Mouse (Mus musculus): ENCODE results near the gene Phpt1. TPM values are rescaled to one million over a fixed set of nuclear protein-coding genes. Genes with fewer than 3 reads are reported as not detected.

The Phpt1 gene
- polyA plus RNA-seq (2015; fragmentation: Illumina TruSeq; extraction: RNeasy Lipid Tissue Mini Kit (QIAGEN cat#74804); ENCODE audit: insufficient read depth, low replicate concordance): 21.0 TPM

GRCm38 (mm10) chr2:25574579-25575431 is at the start of gene Phpt1, which contains the start of gene Mamdc4:
TSS of gene Phpt1 (minus strand) at chr2:25575224.
TSS of gene Mamdc4 (minus strand) at chr2:25574845.

GRCm38 (mm10) chr2:25621229-25622200 is 46.5 kb upstream of the Phpt1 start, which contains the start of gene Tmem141:
TSS of gene Tmem141 (minus strand) at chr2:25622005.

GRCm38 (mm10) chr2:25617578-25617977 is 42.6 kb upstream of the Phpt1 start, which contains the start of gene Ccdc183:
TSS of gene Ccdc183 (minus strand) at chr2:25617678.

GRCm38 (mm10) chr2:25607761-25608622 is 33.0 kb upstream of the Phpt1 start, which contains the start of gene Rabl6:
TSS of gene Rabl6 (minus strand) at chr2:25608521.

GRCm38 (mm10) chr2:25581294-25581864 is 6.4 kb upstream of the Phpt1 start, which contains the start of gene Ajm1:
TSS of gene Ajm1 (minus strand) at chr2:25581757.

GRCm38 (mm10) chr2:25557221-25557963 is 17.6 kb downstream of the Phpt1 start, which contains the start of gene Edf1:
TSS of gene Edf1 (plus strand) at chr2:25557847.

GRCm38 (mm10) chr2:25546811-25547491 is 28.1 kb downstream of the Phpt1 start, which contains the start of gene Traf2:
TSS of gene Traf2 (minus strand) at chr2:25546940.

Other genes with a start within 250 kb of the Phpt1 start
- 62.7 TPM for gene Man1b1, start 242.9 kb downstream of the Phpt1 start, polyA plus RNA-seq (2015; fragmentation: Illumina TruSeq; extraction: RNeasy Lipid Tissue Mini Kit (QIAGEN cat#74804); ENCODE audit: insufficient read depth, low replicate concordance)
- gene Dpp7, start 218.9 kb downstream of the Phpt1 start, polyA plus RNA-seq (2015; fragmentation: Illumina TruSeq; extraction: RNeasy Lipid Tissue Mini Kit (QIAGEN cat#74804); ENCODE audit: insufficient read depth, low replicate concordance): 30.6 TPM
- gene Uap1l1, start 209.5 kb downstream of the Phpt1 start, polyA plus RNA-seq (2015; fragmentation: Illumina TruSeq; extraction: RNeasy Lipid Tissue Mini Kit (QIAGEN cat#74804); ENCODE audit: insufficient read depth, low replicate concordance): 14.4 TPM
- 0.75 TPM for gene Sapcd2, start 202.9 kb downstream of the Phpt1 start, polyA plus RNA-seq (2015; fragmentation: Illumina TruSeq; extraction: RNeasy Lipid Tissue Mini Kit (QIAGEN cat#74804); ENCODE audit: insufficient read depth, low replicate concordance)
- 1.2 TPM for gene Entpd2, start 179.3 kb downstream of the Phpt1 start, polyA plus RNA-seq (2015; fragmentation: Illumina TruSeq; extraction: RNeasy Lipid Tissue Mini Kit (QIAGEN cat#74804); ENCODE audit: insufficient read depth, low replicate concordance)
- 12.1 TPM for gene Npdc1, start 175.9 kb downstream of the Phpt1 start, polyA plus RNA-seq (2015; fragmentation: Illumina TruSeq; extraction: RNeasy Lipid Tissue Mini Kit (QIAGEN cat#74804); ENCODE audit: insufficient read depth, low replicate concordance)
- gene Fut7, start 152.0 kb downstream of the Phpt1 start, polyA plus RNA-seq (2015; fragmentation: Illumina TruSeq; extraction: RNeasy Lipid Tissue Mini Kit (QIAGEN cat#74804); ENCODE audit: insufficient read depth, low replicate concordance): 1.4 TPM
- 17.7 TPM for gene Abca2, start 146.5 kb downstream of the Phpt1 start, polyA plus RNA-seq (2015; fragmentation: Illumina TruSeq; extraction: RNeasy Lipid Tissue Mini Kit (QIAGEN cat#74804); ENCODE audit: insufficient read depth, low replicate concordance)
- gene Clic3, start 118.4 kb downstream of the Phpt1 start, polyA plus RNA-seq (2015; fragmentation: Illumina TruSeq; extraction: RNeasy Lipid Tissue Mini Kit (QIAGEN cat#74804); ENCODE audit: insufficient read depth, low replicate concordance): not detected
- gene Paxx, start 114.1 kb downstream of the Phpt1 start, polyA plus RNA-seq (2015; fragmentation: Illumina TruSeq; extraction: RNeasy Lipid Tissue Mini Kit (QIAGEN cat#74804); ENCODE audit: insufficient read depth, low replicate concordance): 33.9 TPM
- not detected for gene Ptgds, start 105.2 kb downstream of the Phpt1 start, polyA plus RNA-seq (2015; fragmentation: Illumina TruSeq; extraction: RNeasy Lipid Tissue Mini Kit (QIAGEN cat#74804); ENCODE audit: insufficient read depth, low replicate concordance)
- not detected for gene Lcn12, start 81.3 kb downstream of the Phpt1 start, polyA plus RNA-seq (2015; fragmentation: Illumina TruSeq; extraction: RNeasy Lipid Tissue Mini Kit (QIAGEN cat#74804); ENCODE audit: insufficient read depth, low replicate concordance)
- gene Fbxw5, start 74.5 kb downstream of the Phpt1 start, polyA plus RNA-seq (2015; fragmentation: Illumina TruSeq; extraction: RNeasy Lipid Tissue Mini Kit (QIAGEN cat#74804); ENCODE audit: insufficient read depth, low replicate concordance): 33.4 TPM
- gene C8g, start 73.5 kb downstream of the Phpt1 start, polyA plus RNA-seq (2015; fragmentation: Illumina TruSeq; extraction: RNeasy Lipid Tissue Mini Kit (QIAGEN cat#74804); ENCODE audit: insufficient read depth, low replicate concordance): 0.72 TPM
- gene Traf2, start 28.3 kb downstream of the Phpt1 start, polyA plus RNA-seq (2015; fragmentation: Illumina TruSeq; extraction: RNeasy Lipid Tissue Mini Kit (QIAGEN cat#74804); ENCODE audit: insufficient read depth, low replicate concordance): 24.0 TPM
- 41.3 TPM for gene Edf1, start 17.4 kb downstream of the Phpt1 start, polyA plus RNA-seq (2015; fragmentation: Illumina TruSeq; extraction: RNeasy Lipid Tissue Mini Kit (QIAGEN cat#74804); ENCODE audit: insufficient read depth, low replicate concordance)
- gene Mamdc4, start 379 bp downstream of the Phpt1 start, polyA plus RNA-seq (2015; fragmentation: Illumina TruSeq; extraction: RNeasy Lipid Tissue Mini Kit (QIAGEN cat#74804); ENCODE audit: insufficient read depth, low replicate concordance): 0.43 TPM
- 0.72 TPM for gene Ajm1, start 6.5 kb upstream of the Phpt1 start, polyA plus RNA-seq (2015; fragmentation: Illumina TruSeq; extraction: RNeasy Lipid Tissue Mini Kit (QIAGEN cat#74804); ENCODE audit: insufficient read depth, low replicate concordance)
- gene Rabl6, start 33.3 kb upstream of the Phpt1 start, polyA plus RNA-seq (2015; fragmentation: Illumina TruSeq; extraction: RNeasy Lipid Tissue Mini Kit (QIAGEN cat#74804); ENCODE audit: insufficient read depth, low replicate concordance): 59.4 TPM
- gene Ccdc183, start 42.5 kb upstream of the Phpt1 start, polyA plus RNA-seq (2015; fragmentation: Illumina TruSeq; extraction: RNeasy Lipid Tissue Mini Kit (QIAGEN cat#74804); ENCODE audit: insufficient read depth, low replicate concordance): not detected
- 14.0 TPM for gene Tmem141, start 46.8 kb upstream of the Phpt1 start, polyA plus RNA-seq (2015; fragmentation: Illumina TruSeq; extraction: RNeasy Lipid Tissue Mini Kit (QIAGEN cat#74804); ENCODE audit: insufficient read depth, low replicate concordance)
- gene Fcna, start 52.8 kb upstream of the Phpt1 start, polyA plus RNA-seq (2015; fragmentation: Illumina TruSeq; extraction: RNeasy Lipid Tissue Mini Kit (QIAGEN cat#74804); ENCODE audit: insufficient read depth, low replicate concordance): 205 TPM
- not detected for gene Lcn8, start 77.9 kb upstream of the Phpt1 start, polyA plus RNA-seq (2015; fragmentation: Illumina TruSeq; extraction: RNeasy Lipid Tissue Mini Kit (QIAGEN cat#74804); ENCODE audit: insufficient read depth, low replicate concordance)
- not detected for gene Lcn5, start 82.7 kb upstream of the Phpt1 start, polyA plus RNA-seq (2015; fragmentation: Illumina TruSeq; extraction: RNeasy Lipid Tissue Mini Kit (QIAGEN cat#74804); ENCODE audit: insufficient read depth, low replicate concordance)
- not detected for gene Lcn6, start 101.6 kb upstream of the Phpt1 start, polyA plus RNA-seq (2015; fragmentation: Illumina TruSeq; extraction: RNeasy Lipid Tissue Mini Kit (QIAGEN cat#74804); ENCODE audit: insufficient read depth, low replicate concordance)
- gene Lcn10, start 107.5 kb upstream of the Phpt1 start, polyA plus RNA-seq (2015; fragmentation: Illumina TruSeq; extraction: RNeasy Lipid Tissue Mini Kit (QIAGEN cat#74804); ENCODE audit: insufficient read depth, low replicate concordance): not detected
- gene Obp2a, start 124.8 kb upstream of the Phpt1 start, polyA plus RNA-seq (2015; fragmentation: Illumina TruSeq; extraction: RNeasy Lipid Tissue Mini Kit (QIAGEN cat#74804); ENCODE audit: insufficient read depth, low replicate concordance): not detected
- 11.3 TPM for gene Bmyc, start 131.5 kb upstream of the Phpt1 start, polyA plus RNA-seq (2015; fragmentation: Illumina TruSeq; extraction: RNeasy Lipid Tissue Mini Kit (QIAGEN cat#74804); ENCODE audit: insufficient read depth, low replicate concordance)
- gene Obp2b, start 161.8 kb upstream of the Phpt1 start, polyA plus RNA-seq (2015; fragmentation: Illumina TruSeq; extraction: RNeasy Lipid Tissue Mini Kit (QIAGEN cat#74804); ENCODE audit: insufficient read depth, low replicate concordance): not detected
- not detected for gene Lcn3, start 190.3 kb upstream of the Phpt1 start, polyA plus RNA-seq (2015; fragmentation: Illumina TruSeq; extraction: RNeasy Lipid Tissue Mini Kit (QIAGEN cat#74804); ENCODE audit: insufficient read depth, low replicate concordance)
- gene Lcn11, start 201.8 kb upstream of the Phpt1 start, polyA plus RNA-seq (2015; fragmentation: Illumina TruSeq; extraction: RNeasy Lipid Tissue Mini Kit (QIAGEN cat#74804); ENCODE audit: insufficient read depth, low replicate concordance): not detected
- gene Gm13539, start 207.0 kb upstream of the Phpt1 start, polyA plus RNA-seq (2015; fragmentation: Illumina TruSeq; extraction: RNeasy Lipid Tissue Mini Kit (QIAGEN cat#74804); ENCODE audit: insufficient read depth, low replicate concordance): not detected
- not detected for gene Glt6d1, start 240.6 kb upstream of the Phpt1 start, polyA plus RNA-seq (2015; fragmentation: Illumina TruSeq; extraction: RNeasy Lipid Tissue Mini Kit (QIAGEN cat#74804); ENCODE audit: insufficient read depth, low replicate concordance)
- not detected for gene Lcn9, start 247.9 kb upstream of the Phpt1 start, polyA plus RNA-seq (2015; fragmentation: Illumina TruSeq; extraction: RNeasy Lipid Tissue Mini Kit (QIAGEN cat#74804); ENCODE audit: insufficient read depth, low replicate concordance)